Mouse (Mus musculus) CH12.LX (cell line): ENCODE measurements around the gene Fmnl1. TPM values are rescaled to one million over a fixed set of nuclear protein-coding genes. Genes with fewer than 3 reads are reported as not detected.

Source experiments
- DNase-seq: peaks from one replicate; pipeline ENCODE4 v3.0.0-alpha.2; 2013; ENCODE audit errors: extremely low read depth
- H3K27ac ChIP-seq: 2 replicates; pipeline ENCODE4 v1.5.1; 2012; ENCODE audit warnings: low read depth, mild to moderate bottlenecking, control low read depth, moderate library complexity; ENCODE audit not compliant: insufficient read depth
- H3K27me3 ChIP-seq: replicated peaks from 2 replicates; pipeline ENCODE3; 2012; ENCODE audit warnings: inconsistent platforms
- H3K36me3 ChIP-seq, 2 experiments: replicated peaks in 1 of 2; 2 replicates each; pipeline versions ENCODE3 to v1.6.1; 2012; ENCODE audit warnings: inconsistent platforms in 1 of 2, low read length in 1 of 2, mild to moderate bottlenecking in 1 of 2, mixed read lengths in 1 of 2, moderate library complexity in 1 of 2; ENCODE audit not compliant: control insufficient read depth in 1 of 2, insufficient read depth in 1 of 2
- H3K4me1 ChIP-seq, 2 experiments: 2 replicates each; pipeline ENCODE4 v1.6.1; 2012; ENCODE audit warnings: inconsistent platforms in 1 of 2, moderate library complexity in 1 of 2; ENCODE audit not compliant: insufficient read depth in 2 of 2, control insufficient read depth in 1 of 2
- H3K4me2 ChIP-seq: 2 replicates; pipeline ENCODE4 v1.6.1; 2012; ENCODE audit warnings: low read depth, mild to moderate bottlenecking, control low read depth; ENCODE audit not compliant: poor library complexity, insufficient read depth, severe bottlenecking
- H3K4me3 ChIP-seq, 3 experiments: fragments of 150-350 bp in 1 of 3; sonication (generic) in 1 of 3; replicated peaks in 1 of 3; 2 replicates each; pipeline versions ENCODE3 to v1.5.1; 2011 to 2012; ENCODE audit warnings: low read depth in 2 of 3, low read length in 2 of 3, mild to moderate bottlenecking in 2 of 3, moderate library complexity in 2 of 3, control low read depth in 1 of 3, improper control_type of control experiment in 1 of 3, inconsistent platforms in 1 of 3, mixed read lengths in 1 of 3; ENCODE audit not compliant: poor library complexity in 1 of 3
- H3K79me2 ChIP-seq: replicated peaks from 2 replicates; pipeline ENCODE4 v1.6.1; 2012; ENCODE audit warnings: mild to moderate bottlenecking, moderate library complexity; ENCODE audit not compliant: control insufficient read depth, poor library complexity, insufficient read depth, severe bottlenecking; ENCODE audit errors: extremely low read depth
- H3K9ac ChIP-seq: 2 replicates; pipeline ENCODE4 v1.6.1; 2012; ENCODE audit warnings: low read depth, mild to moderate bottlenecking, control low read depth, moderate library complexity; ENCODE audit not compliant: insufficient read depth
- H3K9me3 ChIP-seq: replicated peaks from 2 replicates; pipeline ENCODE3; 2012; ENCODE audit warnings: low read length, inconsistent platforms, mixed read lengths
- CHD1 ChIP-seq: IDR thresholded peaks from 2 replicates; pipeline ENCODE4 v1.6.1; 2012; ENCODE audit warnings: low read depth, low read length, improper control_type of control experiment, inconsistent platforms
- E2F4 ChIP-seq: IDR thresholded peaks from 2 replicates; pipeline ENCODE4 v1.6.1; 2011; ENCODE audit warnings: low read depth, low read length, improper control_type of control experiment; ENCODE audit not compliant: insufficient replicate concordance
- EP300 ChIP-seq: IDR thresholded peaks from 2 replicates; pipeline ENCODE4 v1.6.1; 2011; ENCODE audit warnings: low read length, improper control_type of control experiment
- HCFC1 ChIP-seq: IDR thresholded peaks from 2 replicates; pipeline ENCODE4 v1.6.1; 2012; ENCODE audit warnings: low read depth, mild to moderate bottlenecking, inconsistent platforms, low read length, improper control_type of control experiment
- IRF4 ChIP-seq: IDR thresholded peaks from 2 replicates; pipeline ENCODE4 v1.6.1; 2014; ENCODE audit warnings: low read depth, mild to moderate bottlenecking, inconsistent platforms, low read length, improper control_type of control experiment
- JUN ChIP-seq: IDR thresholded peaks from 2 replicates; pipeline ENCODE4 v1.6.1; 2011; ENCODE audit warnings: low read depth, mild to moderate bottlenecking, low read length, improper control_type of control experiment, moderate library complexity; ENCODE audit not compliant: insufficient read depth
- JUND ChIP-seq: conservative IDR thresholded peaks from 2 replicates; pipeline ENCODE4 v1.6.1; 2011; ENCODE audit warnings: low read depth, low read length, improper control_type of control experiment
- MAFK ChIP-seq: IDR thresholded peaks from 2 replicates; pipeline ENCODE4 v1.6.1; 2011; ENCODE audit warnings: low read length, improper control_type of control experiment; ENCODE audit not compliant: insufficient replicate concordance
- MAX ChIP-seq: IDR thresholded peaks from 2 replicates; pipeline ENCODE4 v1.6.1; 2011; ENCODE audit warnings: low read length, improper control_type of control experiment
- MAZ ChIP-seq: IDR thresholded peaks from 2 replicates; pipeline ENCODE4 v1.6.1; 2012; ENCODE audit warnings: low read depth, mild to moderate bottlenecking, inconsistent platforms, low read length, improper control_type of control experiment, moderate library complexity
- MEF2A ChIP-seq: IDR thresholded peaks from 2 replicates; pipeline ENCODE4 v1.6.1; 2014; ENCODE audit warnings: low read depth, mild to moderate bottlenecking, inconsistent platforms, low read length, improper control_type of control experiment, borderline replicate concordance
- MXI1 ChIP-seq: IDR thresholded peaks from 2 replicates; pipeline ENCODE4 v1.6.1; 2011; ENCODE audit warnings: mild to moderate bottlenecking, low read depth, low read length, improper control_type of control experiment
- NELFE ChIP-seq: IDR thresholded peaks from 2 replicates; pipeline ENCODE4 v1.6.1; 2011; ENCODE audit warnings: low read depth, low read length, improper control_type of control experiment
- NRF1 ChIP-seq: IDR thresholded peaks from 2 replicates; pipeline ENCODE4 v1.6.1; 2014; ENCODE audit warnings: low read depth, mild to moderate bottlenecking, inconsistent platforms, low read length, improper control_type of control experiment, moderate library complexity
- SIN3A ChIP-seq: IDR thresholded peaks from 2 replicates; pipeline ENCODE4 v1.6.1; 2012; ENCODE audit warnings: low read length, improper control_type of control experiment, inconsistent platforms
- SMC3 ChIP-seq: IDR thresholded peaks from 2 replicates; pipeline ENCODE4 v1.6.1; 2011; ENCODE audit warnings: low read depth, low read length, improper control_type of control experiment
- TBP ChIP-seq: conservative IDR thresholded peaks from 2 replicates; pipeline ENCODE4 v1.6.1; 2011; ENCODE audit warnings: low read depth, low read length, improper control_type of control experiment
- TCF12 ChIP-seq: IDR thresholded peaks from 2 replicates; pipeline ENCODE4 v1.6.1; 2014; ENCODE audit warnings: low read depth, mild to moderate bottlenecking, inconsistent platforms, low read length, improper control_type of control experiment
- UBTF ChIP-seq: IDR thresholded peaks from 2 replicates; pipeline ENCODE4 v1.6.1; 2012; ENCODE audit warnings: low read depth, mild to moderate bottlenecking, inconsistent platforms, low read length, improper control_type of control experiment, moderate library complexity
- USF1 ChIP-seq: IDR thresholded peaks from 2 replicates; pipeline ENCODE4 v1.6.1; 2014; ENCODE audit warnings: low read depth, mild to moderate bottlenecking, inconsistent platforms, low read length, improper control_type of control experiment
- USF2 ChIP-seq: conservative IDR thresholded peaks from 2 replicates; pipeline ENCODE4 v1.6.1; 2011; ENCODE audit warnings: low read depth, low read length, improper control_type of control experiment
- ZC3H11A ChIP-seq: IDR thresholded peaks from 2 replicates; pipeline ENCODE4 v1.6.1; 2012; ENCODE audit warnings: low read depth, mild to moderate bottlenecking, inconsistent platforms, low read length, improper control_type of control experiment
- ZNF384 ChIP-seq: IDR thresholded peaks from 2 replicates; pipeline ENCODE4 v1.6.1; 2012; ENCODE audit warnings: low read depth, low read length, improper control_type of control experiment, inconsistent platforms
- dilution Hi-C: fragments of 300-500 bp; cut with MboI; formaldehyde crosslinking; loops from 2 replicates; pipeline ENCODE4 v1.14.3; 2020; ENCODE audit warnings: low sequenced_read_pairs; ENCODE audit not compliant: extremely low pct_unique_long_range_greater_than_20kb, extremely low pct_ligation_motif_present
- in situ Hi-C: fragments of 300-500 bp; cut with MboI; formaldehyde crosslinking; loops from 3 replicates; pipeline ENCODE4 v1.14.3; 2019; ENCODE audit warnings: low sequenced_read_pairs, low pct_ligation_motif_present, low pct_unique_long_range_greater_than_20kb, mixed read lengths
- polyA plus RNA-seq: library from polyadenylated mRNA; unstranded; fragments of >175 nt; gene quantifications from 2 replicates; pipeline ENCODE4 v1.2.1, GENCODE M21; 2012; ENCODE audit warnings: low read depth; ENCODE audit not compliant: insufficient read length
- total RNA-seq, 2 experiments: library from RNA; depleted of rRNA; stranded (reverse); fragments of 300-350 nt in 1 of 2; fragments of >200 nt in 1 of 2; gene quantifications; 2 replicates each; pipeline ENCODE4 v1.2.3; 2012 to 2014

Fmnl1 gene
- total and polyA plus RNA-seq, 3 experiments: 6.9 to 118 (median 35.0) TPM

- TF ChIP-seq MEF2A: peak; percentile 64
- TF ChIP-seq TCF12: peak; percentile 91
- no peak for TF ChIP-seq ZC3H11A
- no peak for TF ChIP-seq EP300
- TF ChIP-seq HCFC1: peak; percentile 93
- TF ChIP-seq TBP: peak; percentile 57
- no peak; the same call in 1 of the 2 replicates for TF ChIP-seq SMC3
- peak; percentile 98 for TF ChIP-seq SIN3A
- TF ChIP-seq MAFK: no peak
- no peak for TF ChIP-seq USF2
- TF ChIP-seq NELFE: peak; percentile 82
- TF ChIP-seq USF1: no peak
- peak; percentile 40; the same call in 1 of the 2 replicates for TF ChIP-seq MAX
Observed at GRCm38 (mm10) chr11:103132576-103133455, 38.1 kb upstream of the Fmnl1 start (continued).

DNA sequence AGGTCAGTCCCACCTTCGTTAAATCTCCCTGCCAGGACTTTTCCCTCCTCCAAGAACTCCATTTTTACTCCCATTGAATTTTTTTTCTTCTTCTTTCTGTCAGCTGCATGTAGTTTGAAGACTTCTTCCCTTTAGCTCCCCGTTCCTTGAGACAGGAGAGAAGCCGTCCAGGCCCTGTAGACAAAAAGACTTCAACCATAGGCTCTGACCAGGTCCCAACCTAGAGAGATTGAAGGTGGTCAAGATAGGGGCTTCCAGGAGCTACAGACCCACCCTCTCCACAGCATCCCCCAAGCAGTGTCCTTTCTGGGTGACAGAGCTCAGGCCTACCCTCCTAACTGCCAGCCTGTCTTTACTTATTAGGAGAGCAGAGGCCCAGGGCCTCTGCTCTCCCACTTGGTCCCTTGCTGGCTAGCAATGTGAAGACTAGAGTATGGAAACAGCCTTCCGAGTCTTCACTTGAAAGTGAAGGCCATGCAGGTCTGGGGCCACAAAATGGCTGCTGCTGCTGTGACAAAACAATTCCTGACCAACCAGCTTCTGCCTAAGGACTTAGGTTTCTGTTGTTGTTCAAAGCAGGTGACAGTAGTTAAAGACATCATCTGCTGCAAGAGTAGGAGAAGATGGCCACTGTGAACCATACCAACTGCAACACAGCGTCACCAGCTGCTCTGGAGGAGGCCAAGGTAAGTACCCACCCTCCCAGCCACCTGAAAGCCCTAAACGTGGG, 37.3 kb upstream of the Fmnl1 start:
- Histone ChIP-seq H3K27me3 (no peaks in the 10 kb centered on the region), H3K4me1 (peaks cover 6 to 58% of the 10 kb centered on the region in 2 experiments), H3K4me3 (peak overlapping the region; percentile 55 to 85 (median 56)), H3K9me3 (no peaks in the 10 kb centered on the region), H3K4me2 (peak overlapping the region; percentile 86), H3K9ac (peak overlapping the region; percentile 99), H3K27ac (peak overlapping the region; percentile 53), H3K79me2 (peaks cover 37% of the 10 kb centered on the region), H3K36me3 (peaks cover 18 to 51% of the 10 kb centered on the region in 2 experiments)
- in situ Hi-C loops: no loop called here
- peak; percentile 4; the same call in 1 of the 2 replicates for TF ChIP-seq SIN3A
- TF ChIP-seq MAZ: no peak
- peak; percentile 48; the same call in 1 of the 2 replicates for TF ChIP-seq NRF1
- peak; percentile 20; the same call in 1 of the 2 replicates for TF ChIP-seq MXI1
- peak; percentile 78 for TF ChIP-seq MAX
- TF ChIP-seq JUN: no peak
- TF ChIP-seq MAFK: no peak
- 0 out of 2 replicates have a peak, but pooled peaks have one; percentile 14 for TF ChIP-seq IRF4
- no peak for TF ChIP-seq ZC3H11A
- no peak; the same call in 1 of the 2 replicates for TF ChIP-seq HCFC1
- TF ChIP-seq SMC3: no peak
- peak; percentile 28; the same call in 1 of the 2 replicates for TF ChIP-seq CHD1
- TF ChIP-seq NELFE: 0 out of 2 replicates have a peak, but pooled peaks have one; percentile 47
- TF ChIP-seq E2F4: no peak
- no peak for TF ChIP-seq MEF2A
- TF ChIP-seq TBP: no peak
- TF ChIP-seq UBTF: no peak
- TF ChIP-seq JUND: no peak
- TF ChIP-seq TCF12: peak; percentile 30; the same call in 1 of the 2 replicates
- no peak for TF ChIP-seq ZNF384
- dilution Hi-C loops: no loop called here
- peak; percentile 84 for DNase-seq
